Mouse (Mus musculus) cerebellum, postnatal 14 days (tissue): ENCODE data around the gene Bod1l.

ENCODE experiments used
- DNase-seq, 2 experiments: peaks; one replicate each; pipeline ENCODE4 v3.0.0; 2021; ENCODE audit warnings: mixed read lengths in 2 of 2

Gene Bod1l

GRCm38 (mm10) chr5:41844147-41844529, at the start of gene Bod1l:
Bod1l (minus strand) TSS chr5:41844315.
- peak; percentile 97 to 98 for DNase-seq

GRCm38 (mm10) chr5:41893351-41893750, 49.2 kb upstream of the Bod1l start:
- no peak for DNase-seq

- no peak for DNase-seq
Measured at GRCm38 (mm10) chr5:41890871-41891270, 46.8 kb upstream of the Bod1l start.

- DNase-seq = peak in 1 of 2 experiments; percentile 34
Measured at GRCm38 (mm10) chr5:41889245-41889849, 45.2 kb upstream of the Bod1l start.

- peak; percentile 70 to 74 for DNase-seq
Measured at GRCm38 (mm10) chr5:41888834-41889233, 44.7 kb upstream of the Bod1l start.

- peak; percentile 91 to 93 for DNase-seq
Measured at GRCm38 (mm10) chr5:41887738-41888137, 43.6 kb upstream of the Bod1l start.

- peak; percentile 82 to 89 for DNase-seq
Measured at GRCm38 (mm10) chr5:41884563-41884962, 40.4 kb upstream of the Bod1l start.

- peak; percentile 80 to 90 for DNase-seq
Measured at GRCm38 (mm10) chr5:41871164-41871563, 27.0 kb upstream of the Bod1l start.

GRCm38 (mm10) chr5:41855781-41856180, 11.7 kb upstream of the Bod1l start:
- DNase-seq = no peak

GRCm38 (mm10) chr5:41845558-41845937, 1.4 kb upstream of the Bod1l start:
- no peak for DNase-seq

GRCm38 (mm10) chr5:41844820-41845557, 874 bp upstream of the Bod1l start:
- DNase-seq = peak; percentile 35 to 37

- no peak for DNase-seq
Measured at GRCm38 (mm10) chr5:41843419-41844146, 532 bp downstream of the Bod1l start.

- peak; percentile 24 to 42 for DNase-seq
Measured at GRCm38 (mm10) chr5:41842681-41843080, 1.4 kb downstream of the Bod1l start.

- DNase-seq = no peak
Measured at GRCm38 (mm10) chr5:41841735-41842134, 2.4 kb downstream of the Bod1l start.

GRCm38 (mm10) chr5:41830100-41830499, 14.0 kb downstream of the Bod1l start:
- DNase-seq = no peak

GRCm38 (mm10) chr5:41821158-41821557, 23.0 kb downstream of the Bod1l start:
- no peak for DNase-seq

- DNase-seq = no peak
Measured at GRCm38 (mm10) chr5:41820530-41820929, 23.6 kb downstream of the Bod1l start.

- DNase-seq = no peak
Measured at GRCm38 (mm10) chr5:41812516-41812915, 31.6 kb downstream of the Bod1l start.

GRCm38 (mm10) chr5:41811279-41811678, 32.8 kb downstream of the Bod1l start:
- DNase-seq = no peak

GRCm38 (mm10) chr5:41807383-41807782, 36.7 kb downstream of the Bod1l start:
- no peak for DNase-seq

GRCm38 (mm10) chr5:41806176-41806575, 37.9 kb downstream of the Bod1l start:
- DNase-seq = no peak

GRCm38 (mm10) chr5:41805085-41805484, 39.0 kb downstream of the Bod1l start:
- no peak for DNase-seq

- no peak for DNase-seq
Measured at GRCm38 (mm10) chr5:41804643-41805042, 39.5 kb downstream of the Bod1l start.

- no peak for DNase-seq
Measured at GRCm38 (mm10) chr5:41801622-41802021, 42.5 kb downstream of the Bod1l start.
